Mouse (Mus musculus) 3T3-L1 (cell line): Measurements from ENCODE around the gene Wwp2.
"Not testable (repeated sequence)": the region's sequence is repeated elsewhere in the genome, so short reads cannot be mapped to it uniquely, and the experiment has no call there.

Source experiments
- DNase-seq: peaks from one replicate; pipeline ENCODE4 v3.0.0-alpha.2; 2015; ENCODE audit warnings: low read depth, low spot score

Wwp2 gene

GRCm38 (mm10) chr8:107475613-107476012 is 39.4 kb downstream of the Wwp2 start:
- DNase-seq: no peak

GRCm38 (mm10) chr8:107476786-107477185 is 40.6 kb downstream of the Wwp2 start:
- DNase-seq: not testable (repeated sequence)

DNA sequence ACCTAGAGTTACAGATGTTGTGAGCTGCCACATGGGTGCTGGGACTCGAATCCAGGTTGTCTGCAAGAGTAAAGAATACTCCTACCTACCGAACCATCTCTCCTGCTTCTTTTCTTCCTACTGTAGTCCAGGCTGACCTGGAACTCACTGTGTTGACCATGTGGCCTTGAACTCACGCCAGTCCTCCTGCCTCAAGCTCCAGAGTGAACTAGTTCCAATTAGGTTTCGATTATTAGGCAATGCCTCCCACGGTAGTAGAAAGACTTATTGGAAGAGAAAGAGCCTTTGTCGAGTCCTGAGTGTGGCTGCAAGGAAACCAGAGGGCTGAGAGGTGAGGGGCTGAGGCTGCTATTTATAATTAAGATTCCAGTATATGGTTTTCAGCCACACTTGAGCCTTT is 42.6 kb downstream of the Wwp2 start:
- DNase-seq: no peak

DNA sequence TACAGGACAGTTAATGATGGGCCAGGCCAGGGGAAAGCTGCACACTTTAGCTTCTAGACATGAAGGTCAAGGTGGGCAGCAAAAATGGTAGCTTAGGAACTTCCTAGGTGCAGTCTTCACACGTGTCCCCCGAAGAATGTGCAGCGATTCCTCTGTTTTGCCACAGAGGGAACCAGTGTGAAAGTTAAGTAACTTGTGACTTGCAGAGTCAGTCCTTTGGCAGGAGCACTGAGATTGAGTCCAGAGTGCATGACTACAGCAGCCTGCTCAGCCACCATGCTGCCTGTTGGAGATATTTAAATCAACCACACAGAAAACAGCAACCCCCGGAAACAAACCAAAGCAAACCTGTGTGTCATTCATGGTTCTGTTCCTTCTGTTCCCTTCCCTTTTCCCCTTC is 44.3 kb downstream of the Wwp2 start:
- no peak for DNase-seq

DNA sequence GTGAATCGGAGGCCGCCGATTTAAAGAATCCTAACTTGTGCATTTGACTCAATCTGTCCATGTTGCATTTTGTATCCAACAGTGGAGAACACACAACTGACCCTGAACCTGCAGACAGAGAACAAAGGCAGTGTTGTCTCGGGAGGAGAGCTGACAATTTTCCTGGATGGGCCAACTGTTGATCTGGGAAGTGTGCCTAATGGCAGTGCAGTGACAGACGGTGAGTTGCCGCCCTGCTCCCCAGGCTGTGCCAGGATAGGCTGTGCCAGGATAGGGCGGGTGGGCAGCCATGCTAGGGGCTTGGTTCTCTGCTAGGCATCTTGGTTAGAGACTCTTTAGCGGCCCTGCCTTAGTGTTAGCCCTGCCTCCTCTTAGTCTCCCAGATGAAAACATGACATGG is 47.1 kb downstream of the Wwp2 start:
- DNase-seq: no peak

DNA sequence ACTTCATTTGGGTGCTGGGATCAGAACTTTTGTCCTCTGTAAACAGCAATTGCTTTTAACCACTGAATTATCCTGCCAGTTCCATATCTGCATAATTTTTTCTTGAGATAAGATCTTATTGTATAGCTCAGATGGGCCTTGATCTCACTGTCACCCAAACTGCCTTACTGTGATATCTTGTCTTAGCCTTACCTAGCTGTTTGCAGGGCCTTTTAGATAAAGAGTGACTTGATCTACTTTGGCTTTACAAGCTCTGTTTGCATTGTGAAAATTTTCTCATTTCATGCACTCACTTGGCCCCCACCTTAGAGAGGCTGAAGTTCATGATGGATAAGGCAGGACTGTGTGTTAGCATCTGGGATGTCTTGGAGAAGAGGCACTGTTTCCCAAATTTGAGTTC is 48.8 kb downstream of the Wwp2 start:
- no peak for DNase-seq

DNA sequence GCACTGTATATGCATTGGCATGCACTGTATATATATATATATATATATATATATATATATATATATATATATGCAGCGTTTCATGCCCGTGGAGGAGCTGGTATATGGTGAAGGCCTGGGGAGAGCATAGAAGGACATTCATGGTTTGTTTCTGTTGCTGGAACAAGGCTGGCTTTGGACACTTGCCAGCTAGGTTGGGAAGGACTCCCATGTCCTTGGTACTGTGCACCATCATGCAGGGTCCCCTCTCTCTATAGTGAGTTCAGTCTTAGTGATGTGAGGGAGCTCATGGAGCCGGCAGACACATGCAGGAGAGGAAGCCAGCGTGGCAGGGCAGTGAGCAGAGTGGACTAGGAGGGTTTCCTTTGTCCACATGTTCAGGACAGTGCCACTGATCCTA is 52.4 kb downstream of the Wwp2 start:
- no peak for DNase-seq

DNA sequence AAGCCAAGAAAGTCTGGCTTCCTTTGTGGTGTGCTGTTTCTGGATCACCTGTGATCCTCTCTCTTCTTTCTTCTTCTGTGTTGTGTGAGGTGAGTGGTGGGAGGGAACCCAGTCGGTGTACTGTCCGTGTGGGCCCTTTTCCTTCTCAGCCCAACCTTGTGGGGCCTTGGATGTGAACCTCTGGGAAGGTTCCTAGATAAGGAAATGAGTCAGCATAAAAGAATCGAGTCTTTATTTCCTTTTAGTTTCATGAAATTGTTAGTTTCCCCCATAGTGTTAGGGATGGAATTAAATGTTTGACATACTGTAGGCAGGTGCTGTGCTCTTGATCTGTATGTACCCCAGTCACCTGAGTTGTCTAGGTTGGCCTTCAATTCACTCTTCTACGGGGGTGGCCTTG is 52.9 kb downstream of the Wwp2 start:
- DNase-seq: peak; percentile 48

DNA sequence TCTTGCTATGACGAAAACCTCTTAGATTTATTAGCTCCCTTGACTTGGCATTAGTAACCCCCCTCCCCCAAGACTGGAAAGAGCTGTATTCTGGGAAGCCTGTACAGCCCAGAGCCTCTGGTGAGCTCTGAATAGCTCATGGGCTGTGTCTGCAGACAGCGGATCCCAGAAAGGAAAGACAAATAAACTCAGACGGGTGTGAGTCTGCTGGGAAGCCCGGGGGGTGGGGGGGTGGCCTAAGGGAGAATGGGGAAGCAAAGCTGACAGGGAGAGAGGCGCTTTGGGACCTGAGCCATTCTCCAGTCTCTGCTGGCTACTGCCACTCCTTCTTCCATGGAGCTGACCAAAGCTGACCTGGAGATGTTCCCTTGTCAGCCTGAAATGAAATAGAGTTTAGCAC is 53.8 kb downstream of the Wwp2 start:
- DNase-seq: peak; percentile 77

DNA sequence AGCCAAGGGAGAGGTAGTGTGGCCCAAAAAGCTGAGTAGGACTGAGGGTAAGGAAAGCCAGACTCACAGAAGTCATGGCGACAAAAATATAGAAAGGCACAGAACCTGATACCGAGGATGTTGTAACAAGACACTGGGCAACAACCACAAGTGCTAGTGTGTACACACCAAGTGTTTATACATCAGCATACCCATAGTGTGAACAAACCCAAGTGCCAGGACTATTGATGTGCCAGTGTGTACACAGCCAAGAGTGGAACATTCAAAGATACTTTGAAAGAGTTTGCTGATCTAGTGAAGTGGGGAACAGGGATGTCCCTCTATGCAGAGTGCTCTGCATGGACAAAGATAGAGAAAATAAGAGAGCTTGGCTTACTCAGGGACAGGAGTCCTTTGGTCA is 54.5 kb downstream of the Wwp2 start:
- peak; percentile 33 for DNase-seq

DNA sequence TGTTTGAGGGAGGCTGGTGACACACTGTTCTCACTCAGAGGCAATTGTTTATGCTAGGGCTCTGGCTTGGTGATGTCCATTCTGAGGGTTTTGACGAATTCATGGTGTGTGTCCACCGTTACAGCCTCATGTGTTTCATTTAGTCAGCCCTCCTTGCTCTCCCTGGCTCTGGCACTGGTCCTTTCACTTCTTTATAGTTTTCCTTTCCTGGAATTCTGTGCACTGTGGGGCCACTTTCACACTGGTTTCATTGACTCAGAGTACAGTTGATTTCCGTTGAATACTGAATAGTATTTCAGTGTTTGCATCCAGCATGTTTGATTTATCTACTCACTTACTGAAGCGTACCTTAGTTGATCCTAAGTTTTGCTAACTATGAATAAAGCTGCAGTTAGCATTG is 55.0 kb downstream of the Wwp2 start:
- DNase-seq: peak; percentile 36

DNA sequence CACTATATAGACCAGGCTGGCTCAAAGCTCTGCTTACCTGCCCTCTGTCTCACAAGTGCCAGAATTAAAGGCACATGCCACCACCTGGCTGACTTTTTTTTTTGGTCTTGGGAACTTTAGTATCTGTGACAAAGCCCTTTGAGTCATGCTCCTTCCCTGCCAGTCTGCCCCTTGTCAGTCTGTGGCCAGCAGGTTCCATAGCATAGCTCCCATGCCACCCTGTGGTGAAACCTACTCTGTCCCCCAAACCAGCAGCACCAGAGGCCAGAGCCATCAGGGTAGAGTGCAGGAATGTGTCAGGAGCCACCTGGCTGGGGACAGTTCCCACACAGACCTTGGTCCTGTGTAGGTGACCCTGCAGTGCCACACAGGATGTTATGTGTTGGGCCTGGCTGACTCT is 55.7 kb downstream of the Wwp2 start:
- DNase-seq: peak; percentile 45

- DNase-seq: no peak
Observed at GRCm38 (mm10) chr8:107492802-107493201, 56.6 kb downstream of the Wwp2 start.

DNA sequence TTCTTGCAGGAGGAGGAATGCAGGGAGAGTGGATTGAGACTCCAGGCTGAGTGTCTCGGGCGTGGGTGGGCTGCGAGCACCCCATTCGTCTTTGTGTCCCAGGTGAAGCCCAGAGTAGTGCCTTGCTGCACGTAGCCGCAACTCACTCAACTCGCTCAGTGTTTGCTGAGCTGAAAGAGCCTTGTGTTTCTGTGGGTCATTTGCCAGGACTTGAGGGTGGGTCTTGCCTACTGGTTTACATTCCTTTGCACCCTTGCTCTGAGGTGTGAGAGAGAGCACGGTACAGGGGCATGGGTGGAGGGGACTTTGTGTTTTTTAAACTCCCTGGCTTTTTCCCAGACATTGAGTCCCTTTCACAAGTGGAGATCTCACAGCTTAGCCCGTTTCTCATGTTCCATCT is 59.3 kb downstream of the Wwp2 start:
- DNase-seq: no peak

GRCm38 (mm10) chr8:107497708-107498107 is 61.5 kb downstream of the Wwp2 start:
- peak; percentile 53 for DNase-seq

- peak; percentile 66 for DNase-seq
Observed at GRCm38 (mm10) chr8:107498390-107498789, 62.2 kb downstream of the Wwp2 start.

DNA sequence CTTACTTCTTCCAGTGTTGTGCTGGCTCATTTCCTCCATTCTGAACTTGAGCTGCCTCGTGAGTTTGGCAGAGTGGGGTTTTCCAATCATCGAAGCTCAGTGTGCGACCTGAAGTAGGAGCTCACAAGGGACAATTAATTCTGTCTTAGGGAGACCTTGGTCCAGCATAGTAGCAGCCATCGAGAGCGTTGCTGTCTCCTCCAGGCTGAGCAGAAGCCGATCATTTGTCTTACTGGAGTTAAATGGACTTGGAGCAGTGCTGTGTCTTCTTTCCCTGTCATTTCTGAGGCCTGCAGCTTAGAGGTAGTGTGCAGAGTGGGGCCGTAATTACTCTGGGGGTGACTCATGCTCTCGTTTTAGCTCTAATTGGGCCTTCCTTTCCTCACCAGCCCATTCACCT is 62.6 kb downstream of the Wwp2 start:
- peak; percentile 53 for DNase-seq

DNA sequence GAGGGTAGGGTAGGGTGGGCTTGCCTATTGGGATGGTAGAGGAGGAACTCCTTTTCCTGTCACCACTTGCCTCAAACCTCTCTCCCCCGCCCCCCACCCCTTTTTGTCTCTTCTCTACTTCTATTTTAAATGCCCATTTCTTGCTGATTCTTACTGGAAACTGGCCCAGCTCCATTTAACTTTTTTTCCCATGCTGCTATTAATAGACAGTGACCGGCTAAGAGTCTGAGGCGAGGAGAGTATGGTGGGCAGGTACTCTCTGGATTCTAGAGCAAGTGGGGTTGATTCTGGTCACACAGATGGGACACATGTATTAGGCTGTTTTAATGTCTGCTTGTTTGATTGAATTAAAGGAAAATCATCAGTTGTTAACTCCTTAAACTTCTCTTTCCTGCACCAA is 63.4 kb downstream of the Wwp2 start:
- peak; percentile 45 for DNase-seq

DNA sequence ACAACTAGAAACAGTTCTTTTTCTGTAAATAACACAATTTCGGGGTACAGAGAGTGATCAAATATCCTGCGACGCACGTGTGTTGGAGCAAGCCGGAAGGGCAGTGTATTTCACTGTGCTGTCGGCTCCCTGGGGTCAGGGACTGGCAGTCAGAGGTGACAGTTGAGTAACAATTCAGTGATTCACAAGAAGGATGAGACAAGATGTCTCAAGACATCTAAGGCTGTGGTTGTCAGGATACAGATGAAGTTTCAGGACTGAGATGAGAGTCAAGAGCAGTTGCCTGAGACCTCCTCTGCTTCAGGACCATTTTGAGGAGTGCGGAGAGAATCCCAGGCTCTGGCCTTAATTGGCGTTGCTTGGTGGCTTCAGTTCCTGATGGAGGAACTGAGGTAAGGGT is 66.2 kb downstream of the Wwp2 start:
- DNase-seq: peak; percentile 64

DNA sequence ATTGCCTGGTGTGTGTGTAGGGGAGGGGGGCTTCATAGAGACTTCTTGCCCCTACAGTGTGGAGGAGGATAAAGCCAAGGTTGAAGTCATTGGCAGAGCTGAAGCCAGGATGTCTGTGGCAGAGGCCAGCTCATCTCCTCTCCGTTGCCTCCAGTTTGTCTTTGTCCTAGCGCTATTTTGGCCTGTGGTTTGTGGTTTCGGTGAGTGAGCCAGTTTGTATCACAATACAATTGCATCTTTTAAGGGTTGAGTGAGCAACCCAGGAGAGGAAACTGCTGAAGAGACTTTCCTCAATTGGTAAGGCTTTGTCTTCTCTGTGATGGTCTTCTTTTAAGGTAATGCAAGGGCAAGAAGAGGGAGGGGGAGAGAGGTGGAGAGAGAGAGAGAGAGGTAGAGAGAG is 66.8 kb downstream of the Wwp2 start:
- peak; percentile 98 for DNase-seq

- DNase-seq: peak; percentile 98
Observed at GRCm38 (mm10) chr8:107503354-107503753, 67.2 kb downstream of the Wwp2 start.

DNA sequence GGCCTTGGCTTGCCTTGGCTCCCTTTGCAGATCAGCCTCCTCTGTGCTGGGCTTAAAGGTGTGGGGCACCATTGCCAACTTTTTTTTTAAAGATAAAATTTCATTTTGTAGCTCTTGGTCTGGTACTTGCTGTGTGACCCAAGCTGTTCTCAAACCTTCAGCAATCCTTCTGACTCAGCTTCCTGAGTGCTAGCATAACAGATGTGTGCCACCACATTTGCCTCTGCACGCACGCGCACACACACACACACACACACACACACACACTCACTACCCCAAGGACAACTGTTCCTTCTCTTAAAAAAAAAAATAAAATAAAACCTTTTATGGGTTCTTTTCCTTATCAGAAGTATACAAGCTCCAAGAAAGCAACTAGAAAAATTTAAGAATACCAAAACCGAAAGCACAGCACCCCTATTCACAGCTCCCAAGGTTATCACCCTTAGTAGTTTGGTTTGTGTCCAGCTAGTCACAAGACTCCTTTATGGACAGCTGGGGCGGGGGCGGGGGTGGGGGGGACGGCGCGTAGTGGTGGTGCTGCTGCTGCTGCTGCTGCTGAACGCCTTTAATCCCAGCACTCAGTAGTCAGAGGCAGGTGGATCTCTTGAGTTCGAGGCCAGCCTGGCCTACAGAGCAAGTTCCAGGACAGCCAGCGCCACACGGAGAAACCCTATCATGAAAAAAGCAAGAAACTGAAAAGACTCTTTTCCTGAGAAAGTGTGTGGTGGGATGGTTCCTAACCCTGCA is 68.2 kb downstream of the Wwp2 start:
- DNase-seq: peak; percentile 79

GRCm38 (mm10) chr8:107505271-107505670 is 69.1 kb downstream of the Wwp2 start:
- no peak for DNase-seq

DNA sequence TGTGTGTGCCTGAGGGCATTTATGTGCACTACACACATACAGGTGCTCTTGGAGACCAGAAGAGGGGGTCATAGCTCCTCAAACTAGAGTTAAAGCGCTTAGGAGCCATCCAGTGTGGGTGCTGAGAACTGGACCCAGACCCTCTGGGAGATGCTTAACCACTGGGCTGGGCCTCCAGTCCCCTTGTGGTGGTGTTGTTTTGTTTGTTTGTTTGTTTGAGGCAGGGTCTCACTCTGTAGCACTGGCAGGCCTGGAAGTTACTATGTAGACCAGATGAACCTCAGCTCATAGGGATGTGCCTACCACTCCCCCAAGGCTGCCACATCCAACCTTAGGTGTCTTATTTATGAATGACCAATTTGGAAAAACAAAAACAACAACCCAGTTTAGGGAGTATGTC is 70.9 kb downstream of the Wwp2 start:
- no peak for DNase-seq
